Mouse (Mus musculus) limb, embryonic 14.5 days (tissue): ENCODE results near the gene Btbd10. TPM values are rescaled to one million over a fixed set of nuclear protein-coding genes. Genes with fewer than 3 reads are reported as not detected.
A peak's percentile ranks its signal among the peaks of the same experiment; 100 is the strongest.

ENCODE experiments used
- ATAC-seq: fragments of 200-750 bp; cut with Nextera tagmentation; 2 replicates; pipeline ENCODE4 v1.8.0; 2017; ENCODE audit warnings: low read depth, moderate number of reproducible peaks, moderate TSS enrichment; ENCODE audit not compliant: low FRiP score
- DNase-seq: peaks from one replicate; pipeline ENCODE4 v3.0.0-alpha.2; 2015; ENCODE audit warnings: low spot score
- H3K27ac ChIP-seq: fragments of 300-500 bp; sonication (generic); replicated peaks from 2 replicates; pipeline ENCODE4 v1.5.1; 2014; ENCODE audit warnings: low read depth, mild to moderate bottlenecking, low read length, moderate library complexity, mixed read lengths
- H3K27me3 ChIP-seq: fragments of 300-500 bp; sonication (generic); 2 replicates; pipeline ENCODE4 v1.6.1; 2014; ENCODE audit warnings: low read length, mixed read lengths; ENCODE audit not compliant: control insufficient read depth, insufficient read depth
- H3K36me3 ChIP-seq: fragments of 300-500 bp; sonication (generic); 2 replicates; pipeline ENCODE4 v1.6.1; 2014; ENCODE audit warnings: mild to moderate bottlenecking, low read length, moderate library complexity, mixed read lengths; ENCODE audit not compliant: control insufficient read depth, insufficient read depth
- H3K4me1 ChIP-seq: fragments of 300-500 bp; sonication (generic); 2 replicates; pipeline ENCODE4 v1.6.1; 2014; ENCODE audit warnings: antibody characterized with exemption, low read length, mixed read lengths; ENCODE audit not compliant: control insufficient read depth, insufficient read depth
- H3K4me2 ChIP-seq: fragments of 300-500 bp; sonication (generic); replicated peaks from 2 replicates; pipeline ENCODE4 v1.6.1; 2014; ENCODE audit warnings: low read depth, mild to moderate bottlenecking, low read length, moderate library complexity; ENCODE audit not compliant: severe bottlenecking
- H3K4me3 ChIP-seq: fragments of 300-500 bp; sonication (generic); replicated peaks from 2 replicates; pipeline ENCODE4 v1.5.1; 2014; ENCODE audit warnings: low read length
- H3K9ac ChIP-seq: fragments of 300-500 bp; sonication (generic); 2 replicates; pipeline ENCODE4 v1.6.1; 2014; ENCODE audit warnings: mild to moderate bottlenecking, low read depth, low read length, moderate library complexity; ENCODE audit not compliant: severe bottlenecking
- H3K9me3 ChIP-seq: fragments of 300-500 bp; sonication (generic); 2 replicates; pipeline ENCODE4 v1.6.1; 2016; ENCODE audit warnings: low read length; ENCODE audit not compliant: control insufficient read depth
- POLR2A ChIP-seq: fragments of 200-500 bp; IDR thresholded peaks from 2 replicates; pipeline ENCODE4 v1.8.0; 2012; ENCODE audit warnings: inconsistent platforms, mild to moderate bottlenecking, moderate library complexity, borderline replicate concordance; ENCODE audit not compliant: insufficient read depth, insufficient read length; ENCODE audit errors: extremely low read depth
- WGBS: fragments of 180-500 bp; shearing (Covaris S2); extraction: QIAGEN DNeasy Blood & Tissue Kit; methylation state at CpG from one replicate; pipeline ENCODE4 v1.1.7; 2014; 5-methylcytosine and 5-hydroxymethylcytosine counted together
- polyA plus RNA-seq, 2 experiments: library from polyadenylated mRNA; depleted of rRNA in 1 of 2; stranded (reverse) in 1 of 2; unstranded in 1 of 2; fragments of >200 nt; fragmentation: Nextera tagmentation in 1 of 2; extraction: Ambion mirVana in 1 of 2; gene quantifications; 2 replicates each; pipeline versions ENCODE4 v1.2.1 to v1.2.3; 2012 to 2014

The Btbd10 gene
- polyA plus RNA-seq, 2 experiments = 24.9 to 30.1 TPM

GRCm38 (mm10) chr7:113295077-113295890, 73.9 kb downstream of the Btbd10 start:
- H3K4me3 ChIP-seq = no peak overlapping the region
- no peak; the same call in 1 of the 2 replicates for ATAC-seq
- peak; percentile 14 for DNase-seq
- no peaks in the 10 kb centered on the region for H3K36me3 ChIP-seq
- H3K4me2 ChIP-seq = 0 out of 2 replicates have a peak overlapping the region, but pooled peaks have one; percentile 7
- 24% methylated on average over 17 of the region's 17 CpGs for whole genome bisulfite sequencing
- H3K4me1 ChIP-seq = 0 out of 2 replicates have a peak, but pooled peaks cover 4% of the 10 kb centered on the region
- no peaks in the 10 kb centered on the region for H3K27me3 ChIP-seq
- H3K9me3 ChIP-seq = no peaks in the 10 kb centered on the region
- no peak overlapping the region for H3K27ac ChIP-seq
- no peak for TF ChIP-seq POLR2A
- H3K9ac ChIP-seq = no peak overlapping the region

GRCm38 (mm10) chr7:113294598-113294997, 74.6 kb downstream of the Btbd10 start:
- Histone ChIP-seq H3K36me3 (no peaks in the 10 kb centered on the region), H3K4me2 (no peak overlapping the region), H3K9ac (no peak overlapping the region; the same call in 1 of the 2 replicates), H3K27ac (no peak overlapping the region), H3K4me1 (0 out of 2 replicates have a peak, but pooled peaks cover 4% of the 10 kb centered on the region), H3K9me3 (no peaks in the 10 kb centered on the region), H3K27me3 (no peaks in the 10 kb centered on the region), H3K4me3 (no peak overlapping the region)
- 83% methylated on average over 6 of the region's 6 CpGs for WGBS
- DNase-seq = no peak
- no peak for ATAC-seq
- no peak for TF ChIP-seq POLR2A

GRCm38 (mm10) chr7:113292193-113292592, 77.0 kb downstream of the Btbd10 start:
- Histone ChIP-seq H3K36me3 (no peaks in the 10 kb centered on the region), H3K9ac (no peak overlapping the region), H3K9me3 (no peaks in the 10 kb centered on the region), H3K4me1 (0 out of 2 replicates have a peak, but pooled peaks cover 4% of the 10 kb centered on the region), H3K4me2 (no peak overlapping the region), H3K27me3 (no peaks in the 10 kb centered on the region), H3K27ac (no peak overlapping the region), H3K4me3 (no peak overlapping the region)
- DNase-seq (no peak), ATAC-seq (no peak)
- TF ChIP-seq POLR2A = no peak
- 88% methylated on average over 4 of the region's 4 CpGs for WGBS

GRCm38 (mm10) chr7:113291741-113292140, 77.5 kb downstream of the Btbd10 start:
- no peaks in the 10 kb centered on the region for H3K36me3 ChIP-seq
- H3K9ac ChIP-seq = no peak overlapping the region
- no peaks in the 10 kb centered on the region for H3K27me3 ChIP-seq
- no peaks in the 10 kb centered on the region for H3K9me3 ChIP-seq
- no peak overlapping the region for H3K4me3 ChIP-seq
- no peak overlapping the region for H3K27ac ChIP-seq
- H3K4me1 ChIP-seq = 0 out of 2 replicates have a peak, but pooled peaks cover 4% of the 10 kb centered on the region
- H3K4me2 ChIP-seq = no peak overlapping the region
- ATAC-seq = no peak
- TF ChIP-seq POLR2A = no peak
- no peak for DNase-seq
- WGBS = 80% methylated on average over 5 of the region's 5 CpGs

GRCm38 (mm10) chr7:113289211-113289610, 80.0 kb downstream of the Btbd10 start:
- Histone ChIP-seq H3K4me3 (no peak overlapping the region), H3K4me2 (no peak overlapping the region), H3K9ac (no peak overlapping the region), H3K4me1 (no peaks in the 10 kb centered on the region), H3K27me3 (no peaks in the 10 kb centered on the region), H3K27ac (no peak overlapping the region), H3K36me3 (0 out of 2 replicates have a peak, but pooled peaks cover 3% of the 10 kb centered on the region), H3K9me3 (no peaks in the 10 kb centered on the region)
- 88% methylated on average over 1 of the region's 1 CpGs for WGBS
- no peak for TF ChIP-seq POLR2A
- ATAC-seq = no peak
- DNase-seq = no peak
